Mouse (Mus musculus): Measurements from ENCODE around the gene Fam178b.
"Not testable (repeated sequence)": the region's sequence is repeated elsewhere in the genome, so short reads cannot be mapped to it uniquely, and the experiment has no call there.

Gene Fam178b

GRCm38 (mm10) chr1:36672648-36673350 is 10.2 kb downstream of the Fam178b start:
- DNase-seq (ENCODE audit: low spot score in 2 of 2), result no peak

- no peak for DNase-seq (ENCODE audit: low spot score in 2 of 2)
Observed at GRCm38 (mm10) chr1:36671260-36671659, 11.7 kb downstream of the Fam178b start.

GRCm38 (mm10) chr1:36670256-36670655 is 12.7 kb downstream of the Fam178b start:
- no peak for DNase-seq (ENCODE audit: low spot score in 2 of 2)

GRCm38 (mm10) chr1:36668007-36668406 is 15.0 kb downstream of the Fam178b start:
- DNase-seq (ENCODE audit: low spot score in 2 of 2), result not testable (repeated sequence)

- no peak for DNase-seq (ENCODE audit: low spot score in 2 of 2)
Observed at GRCm38 (mm10) chr1:36665934-36666333, 17.0 kb downstream of the Fam178b start.

GRCm38 (mm10) chr1:36665165-36665723 is 17.7 kb downstream of the Fam178b start:
- no peak for DNase-seq (ENCODE audit: low spot score in 2 of 2)

- no peak for DNase-seq (ENCODE audit: low spot score in 2 of 2)
Observed at GRCm38 (mm10) chr1:36664457-36664856, 18.5 kb downstream of the Fam178b start.

GRCm38 (mm10) chr1:36658621-36659399 is 24.2 kb downstream of the Fam178b start:
- no peak for DNase-seq (ENCODE audit: low spot score in 2 of 2)

GRCm38 (mm10) chr1:36657658-36658415 is 25.1 kb downstream of the Fam178b start:
- DNase-seq (ENCODE audit: low spot score in 2 of 2), result no peak

GRCm38 (mm10) chr1:36656233-36656632 is 26.8 kb downstream of the Fam178b start:
- DNase-seq (ENCODE audit: low spot score in 2 of 2), result no peak

GRCm38 (mm10) chr1:36655039-36655438 is 27.9 kb downstream of the Fam178b start:
- no peak for DNase-seq (ENCODE audit: low spot score in 2 of 2)

- DNase-seq (ENCODE audit: low spot score in 2 of 2), result no peak
Observed at GRCm38 (mm10) chr1:36647631-36648030, 35.4 kb downstream of the Fam178b start.

- no peak for DNase-seq (ENCODE audit: low spot score in 2 of 2)
Observed at GRCm38 (mm10) chr1:36646285-36646684, 36.7 kb downstream of the Fam178b start.

GRCm38 (mm10) chr1:36644615-36645007 is 38.4 kb downstream of the Fam178b start:
- DNase-seq (ENCODE audit: low spot score in 2 of 2), result no peak

GRCm38 (mm10) chr1:36643957-36644614 is 38.9 kb downstream of the Fam178b start:
- DNase-seq (ENCODE audit: low spot score in 2 of 2), result no peak

GRCm38 (mm10) chr1:36635826-36636485 is 47.0 kb downstream of the Fam178b start:
- DNase-seq (ENCODE audit: low spot score in 2 of 2), result no peak

- peak; percentile 34 to 39 for DNase-seq (ENCODE audit: low spot score in 2 of 2)
Observed at GRCm38 (mm10) chr1:36634940-36635339, 48.0 kb downstream of the Fam178b start.

GRCm38 (mm10) chr1:36633920-36634319 is 49.1 kb downstream of the Fam178b start:
- DNase-seq (ENCODE audit: low spot score in 2 of 2), result no peak

GRCm38 (mm10) chr1:36632846-36633245 is 50.1 kb downstream of the Fam178b start:
- DNase-seq (ENCODE audit: low spot score in 2 of 2), result no peak

- no peak for DNase-seq (ENCODE audit: low spot score in 2 of 2)
Observed at GRCm38 (mm10) chr1:36632090-36632489, 50.9 kb downstream of the Fam178b start.

- no peak for DNase-seq (ENCODE audit: low spot score in 2 of 2)
Observed at GRCm38 (mm10) chr1:36631391-36631790, 51.6 kb downstream of the Fam178b start.
